ENCODE assay signal across 11 mouse cellular contexts in the genomic region with DNA sequence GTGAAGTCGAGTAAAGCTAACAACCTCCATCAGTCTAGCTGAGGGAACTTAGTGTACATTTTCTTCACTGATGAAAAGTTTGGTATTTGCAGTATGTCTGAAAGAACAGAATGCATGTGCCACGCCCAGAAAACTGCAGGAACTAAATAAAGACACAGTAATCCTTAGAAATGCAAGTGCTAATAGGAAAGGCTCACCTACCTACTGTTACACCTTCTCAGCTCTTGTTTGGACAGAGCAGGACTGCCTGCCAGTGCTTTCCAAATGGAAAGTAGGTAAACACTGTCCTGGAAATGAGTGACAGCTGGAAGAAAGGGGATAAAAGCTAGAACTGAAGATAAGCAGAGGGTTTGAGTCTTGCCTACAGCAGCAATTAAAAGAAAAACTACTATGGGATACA. TPM values are rescaled to one million over a fixed set of nuclear protein-coding genes. Genes with fewer than 3 reads are reported as not detected.
DNase-seq lines count a peak whose midpoint lies in the region; ATAC-seq and TF ChIP-seq lines count a peak whose summit lies in the region.
"Had no signal": no experiment of that assay in that cellular context is flagged by ENCODE, and none has a peak within 500 bp of the region (broad histone marks: within the 10 kb centered on the region; RNA-seq: fewer than 3 reads in every experiment).

No protein-coding gene starts in this region.

- no peak overlapping the region for H3K9ac ChIP-seq in heart, embryonic 16.5 days (ENCODE audit: low read length)
- no peak overlapping the region for H3K9ac ChIP-seq in forebrain, embryonic 16.5 days (replicated peaks; ENCODE audit: low read depth, low read length)
- H3K9ac ChIP-seq in lung, postnatal 0 days (replicated peaks; ENCODE audit: low read depth), result no peak overlapping the region

- no peaks in the 10 kb centered on the region for H3K9me3 ChIP-seq in heart, embryonic 16.5 days (replicated peaks; ENCODE audit: control insufficient read depth, low read length)
- no peaks in the 10 kb centered on the region for H3K9me3 ChIP-seq in E14TG2a.4 (ENCODE audit: low read length)
- no peaks in the 10 kb centered on the region for H3K9me3 ChIP-seq in forebrain, embryonic 16.5 days (ENCODE audit: control insufficient read depth, low read length)
- no peaks in the 10 kb centered on the region for H3K9me3 ChIP-seq in lung, postnatal 0 days (ENCODE audit: low read length)

- H3K27me3 ChIP-seq in heart, embryonic 16.5 days (ENCODE audit: control insufficient read depth, insufficient read depth, low read length), result no peaks in the 10 kb centered on the region
- no peaks in the 10 kb centered on the region for H3K27me3 ChIP-seq in E14TG2a.4 (ENCODE audit: insufficient read depth, low read length)
- H3K27me3 ChIP-seq in forebrain, embryonic 16.5 days (replicated peaks; ENCODE audit: control insufficient read depth, insufficient read depth, low read length), result no peaks in the 10 kb centered on the region
- H3K27me3 ChIP-seq in lung, postnatal 0 days (replicated peaks; ENCODE audit: insufficient read depth, low read length), result no peaks in the 10 kb centered on the region

- H3K27ac ChIP-seq in heart, embryonic 16.5 days (ENCODE audit: low read length), result no peak overlapping the region
- no peak overlapping the region for H3K27ac ChIP-seq in forebrain, embryonic 16.5 days (ENCODE audit: low read length)
- H3K27ac ChIP-seq in lung, postnatal 0 days (ENCODE audit: low read length), result peak overlapping the region; percentile 73

- WGBS in heart, embryonic 16.5 days, result 65% methylated on average over 2 of the region's 2 CpGs
- 79% methylated on average over 2 of the region's 2 CpGs for WGBS in forebrain, embryonic 16.5 days
- 41% methylated on average over 2 of the region's 2 CpGs for WGBS in lung, postnatal 0 days

- no peak for ATAC-seq in heart, embryonic 16.5 days (replicated peaks; ENCODE audit: extremely low read depth, insufficient read depth, low FRiP score)
- no peak for ATAC-seq in forebrain, embryonic 16.5 days
- ATAC-seq in lung, postnatal 0 days, result peak; percentile 11
- no peak for ATAC-seq in megakaryocyte-erythroid progenitor cell, adult 5-6 weeks (replicated peaks; ENCODE audit: low FRiP score, low TSS enrichment, poor library complexity, severe bottlenecking)
- ATAC-seq in erythroid progenitor cell, adult 5-6 weeks (replicated peaks; ENCODE audit: low FRiP score, poor library complexity, severe bottlenecking), result no peak
- ATAC-seq: CD4-positive, CD25-positive, alpha-beta regulatory T cell, adult 4 months had no signal

- TF ChIP-seq CTCF in E14TG2a.4 (conservative IDR thresholded peaks at IDR 0.05; ENCODE audit: low read length), result no peak
- no peak for TF ChIP-seq CTCF in lung, postnatal 0 days (IDR thresholded peaks at IDR 0.05)

- H3K4me3 ChIP-seq in heart, embryonic 16.5 days (ENCODE audit: low read length), result no peak overlapping the region
- H3K4me3 ChIP-seq in E14TG2a.4 (replicated peaks; ENCODE audit: low read length), result peak overlapping the region; percentile 90; the same call in 1 of the 2 replicates
- no peak overlapping the region for H3K4me3 ChIP-seq in forebrain, embryonic 16.5 days (replicated peaks; ENCODE audit: low read length)
- H3K4me3 ChIP-seq in lung, postnatal 0 days (ENCODE audit: low read depth, low read length), result no peak overlapping the region

- H3K4me2 ChIP-seq in heart, embryonic 16.5 days (ENCODE audit: low read depth, low read length), result peak overlapping the region; percentile 78; the same call in 1 of the 2 replicates
- peak overlapping the region; percentile 22; the same call in 1 of the 2 replicates for H3K4me2 ChIP-seq in forebrain, embryonic 16.5 days (ENCODE audit: low read length)
- H3K4me2 ChIP-seq in lung, postnatal 0 days (replicated peaks; ENCODE audit: low read depth, low read length), result peak overlapping the region; percentile 44; the same call in 1 of the 2 replicates

- H3K4me1 ChIP-seq in heart, embryonic 16.5 days (ENCODE audit: control insufficient read depth, insufficient read depth, low read length), result peaks cover 20% of the 10 kb centered on the region
- peaks cover 37% of the 10 kb centered on the region for H3K4me1 ChIP-seq in E14TG2a.4 (replicated peaks; ENCODE audit: low read depth, low read length)
- H3K4me1 ChIP-seq in forebrain, embryonic 16.5 days (replicated peaks; ENCODE audit: control insufficient read depth, insufficient read depth, low read length), result peaks cover 17% of the 10 kb centered on the region
- H3K4me1 ChIP-seq in lung, postnatal 0 days (ENCODE audit: insufficient read depth, low read depth, low read length), result peaks cover 23% of the 10 kb centered on the region; the same call in 1 of the 2 replicates

- intact Hi-C loops in heart, postnatal 25 days (cut with DNase I), result no loop called here

- no peaks in the 10 kb centered on the region for H3K36me3 ChIP-seq in heart, embryonic 16.5 days (ENCODE audit: control insufficient read depth, insufficient read depth)
- peaks cover 38% of the 10 kb centered on the region for H3K36me3 ChIP-seq in E14TG2a.4 (ENCODE audit: insufficient read depth, low read length)
- H3K36me3 ChIP-seq in forebrain, embryonic 16.5 days (ENCODE audit: control insufficient read depth, insufficient read depth), result no peaks in the 10 kb centered on the region
- no peaks in the 10 kb centered on the region for H3K36me3 ChIP-seq in lung, postnatal 0 days (ENCODE audit: insufficient read depth, low read length)

- no peak for TF ChIP-seq EP300 in lung, postnatal 0 days (IDR thresholded peaks at IDR 0.05)

- no peak for DNase-seq in heart, postnatal 25 days (ENCODE audit: low spot score)
- peak; percentile 68 for DNase-seq in lung, postnatal 0 days (ENCODE audit: low spot score)
- DNase-seq in c-Kit-positive CD71-positive TER-119-positive erythroid progenitor cells, embryonic 14.5 days (ENCODE audit: low spot score), result no peak
- DNase-seq: gastrocnemius, postnatal 14 days; thymus, adult 2 months had no signal

RNA-seq across cellular contexts. Expression of gene Stard3nl, which starts 1.9 kb away (rescaled TPM):
- polyA plus RNA-seq in heart, embryonic 16.5 days (2015; fragmentation: Nextera tagmentation; extraction: Ambion mirVana), result 65.7 and 72.4 TPM in 2 replicates
- 10 to 100 TPM; 15.0 to 16.6 TPM for total RNA-seq in heart, postnatal 25 days (2021)
- polyA plus RNA-seq in forebrain, embryonic 16.5 days (2015; fragmentation: Nextera tagmentation; extraction: Ambion mirVana), result 188 and 193 TPM in 2 replicates
- polyA plus RNA-seq in lung, postnatal 0 days (2015; fragmentation: Nextera tagmentation; extraction: Ambion mirVana), result 151 and 159 TPM in 2 replicates
- total RNA-seq in megakaryocyte-erythroid progenitor cell, adult 5-6 weeks (2014; fragmentation: Nextera tagmentation), result 24.2 and 37.8 TPM in 2 replicates
- total RNA-seq in megakaryocyte-erythroid progenitor cell, adult 5-6 weeks (2017), result 29.1 and 30.2 TPM in 2 replicates
- total RNA-seq in erythroid progenitor cell, adult 5-6 weeks (2015; ENCODE audit: low replicate concordance), result 12.6 and 56.6 TPM in 2 replicates
- total RNA-seq in erythroid progenitor cell, adult 5-6 weeks (2017; ENCODE audit: low replicate concordance), result 5.7 and 6.5 TPM in 2 replicates

Comparison
In these comparisons a context has a peak if more than half of its experiments do, and no peak if none do; other contexts are left out.
1. H3K4me2 ChIP-seq: peak in every context shown above with its lines; median percentile 78 in heart, embryonic 16.5 days; 44 in lung, postnatal 0 days; 22 in forebrain, embryonic 16.5 days.